Mouse (Mus musculus): Measurements from ENCODE around the gene Stx5a.

DNA sequence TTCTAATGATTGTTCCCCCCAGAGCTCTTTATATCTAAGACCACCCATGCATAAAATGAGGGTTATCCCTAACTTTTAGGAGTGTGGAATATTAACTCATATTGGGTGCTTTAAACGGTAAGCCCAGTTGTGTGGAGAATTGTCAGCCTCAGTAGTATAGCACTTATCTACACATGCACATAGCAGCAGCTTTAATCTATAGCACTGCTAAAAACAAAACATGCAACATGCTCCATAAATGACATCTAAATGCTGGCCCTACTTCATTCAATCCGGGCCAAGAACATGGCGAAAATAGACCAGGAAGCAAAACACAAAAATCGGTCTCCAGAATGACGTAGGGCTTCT is 18.7 kb upstream of the Stx5a start:
- TF ChIP-seq POLR2A (IDR thresholded peaks at IDR 0.05; ENCODE audit: insufficient read length, low read depth) (no peak), MAX (IDR thresholded peaks at IDR 0.05; ENCODE audit: low read depth) (no peak), MYOG (IDR thresholded peaks at IDR 0.05; ENCODE audit: control insufficient read depth in 1 of 3, insufficient read depth in 1 of 3, insufficient read length in 2 of 3, low read depth in 2 of 3) (no peak), SRF (IDR thresholded peaks at IDR 0.05; ENCODE audit: control insufficient read depth, insufficient read length, low read depth) (no peak), E2F4 (IDR thresholded peaks at IDR 0.05; ENCODE audit: insufficient read depth) (no peak), TCF12 (IDR thresholded peaks at IDR 0.05; ENCODE audit: insufficient read depth, poor library complexity, severe bottlenecking) (no peak)
